Mouse (Mus musculus) frontal cortex, postnatal 36 days (tissue): ENCODE data around the gene Rfwd3.
"Not testable (repeated sequence)": the region's sequence is repeated elsewhere in the genome, so short reads cannot be mapped to it uniquely, and the experiment has no call there.

Experiments used
- DNase-seq, 2 experiments: peaks; one replicate each; pipeline ENCODE4 v3.0.0; 2022; ENCODE audit warnings: low spot score in 2 of 2

The Rfwd3 gene

GRCm38 (mm10) chr8:111299821-111300568 lies at the start of gene Rfwd3:
Rfwd3 (minus strand) TSS chr8:111300222.
- peak; percentile 95 to 99 for DNase-seq

- peak; percentile 81 to 83 for DNase-seq
Measured at GRCm38 (mm10) chr8:111343225-111343624, 43.2 kb upstream of the Rfwd3 start.

- no peak for DNase-seq
Measured at GRCm38 (mm10) chr8:111340186-111340585, 40.2 kb upstream of the Rfwd3 start.

- no peak for DNase-seq
Measured at GRCm38 (mm10) chr8:111338370-111339208, 38.6 kb upstream of the Rfwd3 start.

GRCm38 (mm10) chr8:111337890-111338347 lies 37.9 kb upstream of the Rfwd3 start, which contains the start of gene Mlkl:
Mlkl (minus strand) TSS chr8:111338177.
- DNase-seq, result no peak

GRCm38 (mm10) chr8:111337311-111337889 lies 37.4 kb upstream of the Rfwd3 start:
- DNase-seq, result no peak

GRCm38 (mm10) chr8:111336692-111337091 lies 36.7 kb upstream of the Rfwd3 start:
- DNase-seq, result no peak

GRCm38 (mm10) chr8:111325222-111325790 lies 25.3 kb upstream of the Rfwd3 start:
- no peak for DNase-seq

- no peak for DNase-seq
Measured at GRCm38 (mm10) chr8:111314729-111315128, 14.7 kb upstream of the Rfwd3 start.

- not testable (repeated sequence) for DNase-seq
Measured at GRCm38 (mm10) chr8:111313961-111314360, 13.9 kb upstream of the Rfwd3 start.

GRCm38 (mm10) chr8:111312758-111313162 lies 12.7 kb upstream of the Rfwd3 start:
- DNase-seq, result no peak

GRCm38 (mm10) chr8:111310006-111310405 lies 10.0 kb upstream of the Rfwd3 start:
- DNase-seq, result not testable (repeated sequence)

GRCm38 (mm10) chr8:111305031-111305730 lies 5.2 kb upstream of the Rfwd3 start:
- DNase-seq, result no peak

GRCm38 (mm10) chr8:111304359-111304758 lies 4.3 kb upstream of the Rfwd3 start:
- DNase-seq, result no peak

GRCm38 (mm10) chr8:111303076-111303803 lies 3.2 kb upstream of the Rfwd3 start:
- not testable (repeated sequence) for DNase-seq

GRCm38 (mm10) chr8:111300597-111301546 lies 850 bp upstream of the Rfwd3 start:
- peak in 1 of 2 experiments; percentile 10 for DNase-seq

- DNase-seq, result peak; percentile 2 to 11
Measured at GRCm38 (mm10) chr8:111299363-111299820, 630 bp downstream of the Rfwd3 start.

GRCm38 (mm10) chr8:111298011-111298410 lies 2.0 kb downstream of the Rfwd3 start:
- DNase-seq, result no peak

- no peak for DNase-seq
Measured at GRCm38 (mm10) chr8:111291733-111292132, 8.3 kb downstream of the Rfwd3 start.
